Mouse (Mus musculus): Measurements from ENCODE around the gene Foxs1. TPM values are rescaled to one million over a fixed set of nuclear protein-coding genes. Genes with fewer than 3 reads are reported as not detected.

Gene Foxs1
- polyA plus RNA-seq, 1 experiment from 2014 or later: 3.5 TPM

DNA sequence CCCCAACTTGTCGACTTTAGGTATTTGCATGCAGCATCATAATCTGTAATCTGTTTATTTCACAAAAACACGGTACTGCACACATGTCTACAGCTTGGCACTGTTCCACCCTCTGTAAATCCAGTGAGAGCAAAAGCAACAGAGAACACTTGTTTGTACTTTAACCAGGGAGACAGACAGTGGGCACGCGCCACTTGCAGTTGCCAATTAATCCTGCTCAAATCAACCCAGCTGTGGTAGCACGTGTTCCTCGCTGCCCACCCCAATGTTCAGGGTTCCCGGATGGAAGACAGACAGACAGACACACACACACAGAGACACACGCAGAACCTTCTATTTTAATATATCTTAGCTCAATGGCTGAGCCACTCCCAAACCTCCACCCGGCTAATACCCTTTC lies 37.2 kb downstream of the Foxs1 start:
- no peak overlapping the region for H3K4me2 ChIP-seq
- H3K27ac ChIP-seq (replicated peaks): no peak overlapping the region
- no peak overlapping the region for H3K4me3 ChIP-seq
- no peaks in the 10 kb centered on the region for H3K27me3 ChIP-seq
- H3K9ac ChIP-seq: no peak overlapping the region
- H3K36me3 ChIP-seq: peaks cover 43% of the 10 kb centered on the region
- H3K9me3 ChIP-seq: no peaks in the 10 kb centered on the region
- ATAC-seq (ENCODE audit: low read depth): no peak
- 91% methylated on average over 9 of the region's 9 CpGs for WGBS
- H3K4me1 ChIP-seq (replicated peaks): no peaks in the 10 kb centered on the region

- WGBS: 89% methylated on average over 5 of the region's 5 CpGs
- no peak overlapping the region for H3K9ac ChIP-seq
- H3K36me3 ChIP-seq: peaks cover 71% of the 10 kb centered on the region
- H3K9me3 ChIP-seq: no peaks in the 10 kb centered on the region
- H3K4me2 ChIP-seq: no peak overlapping the region
- no peaks in the 10 kb centered on the region for H3K4me1 ChIP-seq (replicated peaks)
- H3K4me3 ChIP-seq: no peak overlapping the region
- no peaks in the 10 kb centered on the region for H3K27me3 ChIP-seq
- no peak for ATAC-seq (ENCODE audit: low read depth)
- no peak overlapping the region for H3K27ac ChIP-seq (replicated peaks)
These were observed 44.2 kb downstream of the Foxs1 start for GRCm38 (mm10) chr2:152888774-152889173.

GRCm38 (mm10) chr2:152887230-152887629 lies 45.8 kb downstream of the Foxs1 start:
- Histone ChIP-seq H3K4me1 (replicated peaks) (no peaks in the 10 kb centered on the region), H3K27ac (replicated peaks) (no peak overlapping the region), H3K27me3 (no peaks in the 10 kb centered on the region), H3K9me3 (no peaks in the 10 kb centered on the region), H3K4me2 (no peak overlapping the region), H3K4me3 (no peak overlapping the region), H3K36me3 (peaks cover 59% of the 10 kb centered on the region), H3K9ac (no peak overlapping the region)
- no peak for ATAC-seq (ENCODE audit: low read depth)
- 90% methylated on average over 3 of the region's 3 CpGs for WGBS

DNA sequence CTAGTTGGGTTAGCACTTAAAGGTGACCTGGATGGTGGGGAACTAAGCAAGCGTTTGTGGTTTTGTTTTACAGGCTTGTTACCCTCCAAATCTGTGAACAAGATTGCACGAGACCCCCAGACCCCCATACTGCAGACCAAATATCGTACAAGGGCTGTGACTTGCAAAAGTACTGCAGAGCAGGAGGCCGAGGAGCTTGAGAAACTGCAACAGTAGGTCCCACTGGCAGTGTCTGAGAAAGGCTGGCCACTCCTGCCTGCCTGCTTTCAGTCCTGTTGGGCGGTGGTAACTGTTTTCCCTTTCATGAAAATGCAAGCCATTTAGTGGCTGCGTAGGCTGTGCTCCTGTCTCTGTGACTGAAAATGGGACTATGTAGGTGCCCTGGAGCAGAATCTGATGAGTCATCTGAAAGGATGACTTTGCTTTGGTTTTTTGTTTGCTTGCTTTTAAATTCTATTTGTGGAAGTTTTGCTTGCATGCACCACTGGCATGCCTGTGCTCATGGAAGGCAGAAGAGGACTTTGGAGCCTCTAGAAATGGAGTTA lies 48.8 kb downstream of the Foxs1 start:
- no peaks in the 10 kb centered on the region for H3K4me1 ChIP-seq (replicated peaks)
- 90% methylated on average over 6 of the region's 6 CpGs for WGBS
- no peak overlapping the region for H3K4me3 ChIP-seq
- no peak overlapping the region for H3K4me2 ChIP-seq
- no peak overlapping the region for H3K9ac ChIP-seq
- no peaks in the 10 kb centered on the region for H3K27me3 ChIP-seq
- H3K27ac ChIP-seq (replicated peaks): no peak overlapping the region
- H3K36me3 ChIP-seq: peaks cover 52% of the 10 kb centered on the region
- H3K9me3 ChIP-seq: no peaks in the 10 kb centered on the region
- no peak for ATAC-seq (ENCODE audit: low read depth)

Other genes starting within 250 kb of the Foxs1 start
- 45.5 TPM in 2 replicates for gene Mcts2, start 246.2 kb downstream of the Foxs1 start, polyA plus RNA-seq (2015; fragmentation: Nextera tagmentation; extraction: Ambion mirVana)
- 63.6 and 68.2 TPM in 2 replicates for gene Id1, start 197.0 kb downstream of the Foxs1 start, polyA plus RNA-seq (2015; fragmentation: Nextera tagmentation; extraction: Ambion mirVana)
- 4.5 and 4.7 TPM in 2 replicates for gene Cox4i2, start 179.0 kb downstream of the Foxs1 start, polyA plus RNA-seq (2015; fragmentation: Nextera tagmentation; extraction: Ambion mirVana)
- 151 and 153 TPM in 2 replicates for gene Bcl2l1, start 101.5 kb downstream of the Foxs1 start, polyA plus RNA-seq (2015; fragmentation: Nextera tagmentation; extraction: Ambion mirVana)
- gene Tpx2, start 85.2 kb downstream of the Foxs1 start, polyA plus RNA-seq (2015; fragmentation: Nextera tagmentation; extraction: Ambion mirVana): 15.1 and 21.3 TPM in 2 replicates
- gene Mylk2, start 21.9 kb downstream of the Foxs1 start, polyA plus RNA-seq (2015; fragmentation: Nextera tagmentation; extraction: Ambion mirVana): not detected in 2 replicates
- gene Dusp15, start 18.5 kb upstream of the Foxs1 start, polyA plus RNA-seq (2015; fragmentation: Nextera tagmentation; extraction: Ambion mirVana): 7.8 and 9.9 TPM in 2 replicates
- gene Ttll9, start 29.3 kb upstream of the Foxs1 start, polyA plus RNA-seq (2015; fragmentation: Nextera tagmentation; extraction: Ambion mirVana): 4.3 and 4.9 TPM in 2 replicates
- gene Pdrg1, start 82.2 kb upstream of the Foxs1 start, polyA plus RNA-seq (2015; fragmentation: Nextera tagmentation; extraction: Ambion mirVana): 192 and 206 TPM in 2 replicates
- gene Xkr7, start 98.6 kb upstream of the Foxs1 start, polyA plus RNA-seq (2015; fragmentation: Nextera tagmentation; extraction: Ambion mirVana): 1.5 and 2.3 TPM in 2 replicates
- gene Ccm2l, start 132.7 kb upstream of the Foxs1 start, polyA plus RNA-seq (2015; fragmentation: Nextera tagmentation; extraction: Ambion mirVana): 2.4 and 3.4 TPM in 2 replicates
- gene Hck, start 175.3 kb upstream of the Foxs1 start, polyA plus RNA-seq (2015; fragmentation: Nextera tagmentation; extraction: Ambion mirVana): 2.3 and 3.1 TPM in 2 replicates
- gene Tm9sf4, start 228.1 kb upstream of the Foxs1 start, polyA plus RNA-seq (2015; fragmentation: Nextera tagmentation; extraction: Ambion mirVana): 69.7 and 81.7 TPM in 2 replicates